Mouse (Mus musculus) forebrain, embryonic 10.5 days (tissue): Measurements from ENCODE around the gene Pfkfb2. TPM values are rescaled to one million over a fixed set of nuclear protein-coding genes. Genes with fewer than 3 reads are reported as not detected.

Experiments used
- DNase-seq: peaks from one replicate; pipeline ENCODE4 v3.0.0-alpha.2; 2017; ENCODE audit warnings: low spot score; ENCODE audit errors: extremely low spot score
- H3K27ac ChIP-seq: fragments of 300-500 bp; sonication (generic); 2 replicates; pipeline ENCODE4 v1.5.1; 2016; ENCODE audit warnings: mild to moderate bottlenecking
- H3K27me3 ChIP-seq: fragments of 300-500 bp; sonication (generic); 2 replicates; pipeline ENCODE4 v1.6.1; 2016; ENCODE audit warnings: mild to moderate bottlenecking; ENCODE audit not compliant: poor library complexity, severe bottlenecking
- H3K36me3 ChIP-seq: fragments of 300-500 bp; sonication (generic); replicated peaks from 2 replicates; pipeline ENCODE4 v1.6.1; 2016; ENCODE audit warnings: mild to moderate bottlenecking, moderate library complexity
- H3K4me1 ChIP-seq: fragments of 300-500 bp; sonication (generic); 2 replicates; pipeline ENCODE4 v1.6.1; 2016
- H3K4me3 ChIP-seq: fragments of 300-500 bp; sonication (generic); 2 replicates; pipeline ENCODE4 v1.5.1; 2016; ENCODE audit warnings: mild to moderate bottlenecking, moderate library complexity
- H3K9me3 ChIP-seq: fragments of 300-500 bp; sonication (generic); 2 replicates; pipeline ENCODE4 v1.6.1; 2016; ENCODE audit warnings: mild to moderate bottlenecking, moderate library complexity
- WGBS: fragments of 180-500 bp; shearing (Covaris S2); methylation state at CpG from one replicate; pipeline ENCODE4 v1.1.7; 2016; 5-methylcytosine and 5-hydroxymethylcytosine counted together
- polyA plus RNA-seq: library from polyadenylated mRNA; unstranded; fragments of >200 nt; fragmentation: Nextera tagmentation; extraction: Ambion mirVana; gene quantifications from 2 replicates; pipeline ENCODE4 v1.2.1, GENCODE M21; 2016

Gene Pfkfb2
- polyA plus RNA-seq, 1 experiment from 2014 or later: 5.7 TPM

GRCm38 (mm10) chr1:130733671-130734070, 4.6 kb upstream of the Pfkfb2 start:
- no peak for DNase-seq
- Histone ChIP-seq H3K4me3 (no peak overlapping the region), H3K27ac (no peak overlapping the region), H3K9me3 (no peaks in the 10 kb centered on the region), H3K4me1 (peaks cover 20% of the 10 kb centered on the region), H3K36me3 (no peaks in the 10 kb centered on the region), H3K27me3 (no peaks in the 10 kb centered on the region)
- 93% methylated on average over 4 of the region's 4 CpGs for WGBS

DNA sequence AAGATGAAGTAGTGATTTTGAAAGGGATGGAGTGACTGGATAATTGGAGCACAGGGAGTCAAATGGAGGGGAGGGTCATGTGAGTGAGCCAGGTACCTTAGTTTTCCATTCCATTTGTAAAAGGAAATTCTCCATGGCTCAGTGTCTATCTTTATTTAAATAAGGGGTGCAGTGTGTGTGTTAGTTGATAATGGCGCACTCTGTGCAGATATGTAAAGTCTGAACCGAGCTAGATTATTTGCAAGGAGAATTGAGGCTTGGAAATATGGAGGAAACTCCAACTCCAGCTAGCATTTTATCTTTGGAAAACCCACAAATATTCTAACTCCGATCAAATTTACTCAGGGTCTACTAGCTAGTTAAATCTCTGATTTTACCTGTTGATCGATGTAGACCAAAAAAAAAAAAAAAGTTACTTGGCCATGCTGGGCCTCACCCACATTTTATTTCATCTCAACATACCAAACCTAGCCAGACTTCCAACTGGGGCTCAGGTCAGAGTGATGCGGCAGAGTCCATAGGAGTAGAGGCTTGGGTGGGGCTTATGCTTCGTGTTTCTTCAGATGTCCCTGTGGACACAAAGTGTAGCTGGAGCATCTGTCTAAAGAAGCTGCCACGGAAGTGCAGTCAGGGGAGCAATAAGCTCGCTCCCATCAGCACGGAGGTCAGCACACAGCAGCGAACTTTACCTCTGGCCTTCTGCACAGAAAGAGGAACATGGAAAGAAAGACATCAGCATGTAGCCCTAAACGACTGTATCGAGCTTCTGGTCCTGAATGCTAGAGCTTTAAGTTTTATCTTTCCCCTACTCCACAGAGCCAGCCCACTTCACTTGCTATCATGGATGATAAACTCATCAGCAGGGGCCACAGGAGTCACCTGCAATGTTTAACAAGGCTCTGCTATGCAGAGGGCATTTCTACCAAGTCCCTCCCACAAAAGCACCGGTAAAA, 3.9 kb upstream of the Pfkfb2 start:
- H3K4me3 ChIP-seq: no peak overlapping the region
- H3K9me3 ChIP-seq: no peaks in the 10 kb centered on the region
- no peak for DNase-seq

GRCm38 (mm10) chr1:130731741-130732337, 2.8 kb upstream of the Pfkfb2 start, which contains the start of gene AA986860:
Gene AA986860, plus strand, starts transcription at chr1:130731976.
- Histone ChIP-seq H3K27me3 (no peaks in the 10 kb centered on the region), H3K4me3 (peak within 1 kb of the TSS; percentile 36), H3K4me1 (peaks cover 13% of the 10 kb centered on the region), H3K9me3 (no peaks in the 10 kb centered on the region), H3K36me3 (no peaks in the 10 kb centered on the region), H3K27ac (no peak within 1 kb of the TSS)
- DNase-seq: peak; percentile 46
- 5% methylated on average over 10 of the region's 10 CpGs for WGBS

More for the DNA sequence above, 3.9 kb upstream of the Pfkfb2 start:
- Histone ChIP-seq H3K36me3 (no peaks in the 10 kb centered on the region), H3K4me1 (peaks cover 20% of the 10 kb centered on the region), H3K27me3 (no peaks in the 10 kb centered on the region), H3K27ac (no peak overlapping the region)
- WGBS: 88% methylated on average over 13 of the region's 13 CpGs

GRCm38 (mm10) chr1:130728708-130729107, 345 bp downstream of the Pfkfb2 start:
- DNase-seq: no peak
- Histone ChIP-seq H3K27ac (no peak overlapping the region), H3K9me3 (no peaks in the 10 kb centered on the region), H3K4me1 (peaks cover 13% of the 10 kb centered on the region), H3K27me3 (no peaks in the 10 kb centered on the region), H3K36me3 (peaks cover 5% of the 10 kb centered on the region; the same call in 1 of the 2 replicates), H3K4me3 (no peak overlapping the region)
- 88% methylated on average over 3 of the region's 3 CpGs for WGBS

DNA sequence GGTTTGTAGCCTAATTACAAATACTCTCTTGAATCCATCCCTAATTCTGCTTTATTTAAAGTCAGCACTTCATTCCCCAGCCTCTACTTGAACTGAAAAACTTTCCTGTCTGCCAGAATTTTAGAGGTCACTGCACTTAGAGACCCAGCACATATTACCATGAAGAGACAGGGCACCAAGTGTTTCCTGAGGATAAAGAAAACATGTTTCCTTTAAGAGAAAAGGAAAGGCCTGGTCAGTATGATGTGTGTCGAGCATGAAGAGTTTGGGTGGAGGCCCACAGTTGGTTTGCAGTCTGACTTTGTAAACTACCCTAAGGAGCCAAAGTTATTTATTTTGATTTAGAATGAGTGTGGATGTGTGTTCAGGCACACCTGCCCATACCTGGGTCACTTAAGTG, 983 bp downstream of the Pfkfb2 start:
- H3K27me3 ChIP-seq: no peaks in the 10 kb centered on the region
- no peak overlapping the region for H3K27ac ChIP-seq
- H3K4me1 ChIP-seq: peaks cover 13% of the 10 kb centered on the region
- H3K36me3 ChIP-seq: peaks cover 10% of the 10 kb centered on the region; the same call in 1 of the 2 replicates
- DNase-seq: no peak
- H3K4me3 ChIP-seq: no peak overlapping the region
- H3K9me3 ChIP-seq: no peaks in the 10 kb centered on the region
- 67% methylated on average over 1 of the region's 1 CpGs for WGBS

- no peaks in the 10 kb centered on the region for H3K27me3 ChIP-seq
- peaks cover 4% of the 10 kb centered on the region for H3K4me1 ChIP-seq
- no peak for DNase-seq
- 92% methylated on average over 2 of the region's 2 CpGs for WGBS
- no peaks in the 10 kb centered on the region for H3K9me3 ChIP-seq
- H3K4me3 ChIP-seq: no peak overlapping the region
- peaks cover 14% of the 10 kb centered on the region; the same call in 1 of the 2 replicates for H3K36me3 ChIP-seq
- H3K27ac ChIP-seq: no peak overlapping the region
These were observed 2.7 kb downstream of the Pfkfb2 start for GRCm38 (mm10) chr1:130726396-130726795.

DNA sequence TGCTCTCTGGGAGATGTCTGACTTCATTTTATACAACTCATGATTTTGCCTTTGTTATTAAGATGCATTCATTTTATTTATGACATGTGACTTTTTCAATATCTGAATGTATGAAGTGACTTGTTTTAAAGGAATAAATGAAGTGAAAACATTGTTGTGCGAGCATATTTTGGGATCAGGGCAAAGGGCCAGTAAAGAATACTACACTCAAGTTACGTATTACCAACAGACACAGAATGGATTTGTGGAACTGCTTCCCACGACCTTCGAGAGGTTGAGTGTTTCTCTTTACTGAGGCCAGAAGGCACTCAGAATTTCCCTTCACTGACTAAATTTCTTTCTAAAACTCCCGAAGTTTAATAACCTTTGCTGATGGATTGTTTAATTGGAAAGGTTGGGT, 4.8 kb downstream of the Pfkfb2 start:
- Histone ChIP-seq H3K4me3 (no peak overlapping the region), H3K9me3 (no peaks in the 10 kb centered on the region), H3K36me3 (peaks cover 28% of the 10 kb centered on the region), H3K27me3 (no peaks in the 10 kb centered on the region), H3K4me1 (no peaks in the 10 kb centered on the region; the same call in 1 of the 2 replicates), H3K27ac (no peak overlapping the region)
- no peak for DNase-seq
- WGBS: 92% methylated on average over 5 of the region's 5 CpGs

DNA sequence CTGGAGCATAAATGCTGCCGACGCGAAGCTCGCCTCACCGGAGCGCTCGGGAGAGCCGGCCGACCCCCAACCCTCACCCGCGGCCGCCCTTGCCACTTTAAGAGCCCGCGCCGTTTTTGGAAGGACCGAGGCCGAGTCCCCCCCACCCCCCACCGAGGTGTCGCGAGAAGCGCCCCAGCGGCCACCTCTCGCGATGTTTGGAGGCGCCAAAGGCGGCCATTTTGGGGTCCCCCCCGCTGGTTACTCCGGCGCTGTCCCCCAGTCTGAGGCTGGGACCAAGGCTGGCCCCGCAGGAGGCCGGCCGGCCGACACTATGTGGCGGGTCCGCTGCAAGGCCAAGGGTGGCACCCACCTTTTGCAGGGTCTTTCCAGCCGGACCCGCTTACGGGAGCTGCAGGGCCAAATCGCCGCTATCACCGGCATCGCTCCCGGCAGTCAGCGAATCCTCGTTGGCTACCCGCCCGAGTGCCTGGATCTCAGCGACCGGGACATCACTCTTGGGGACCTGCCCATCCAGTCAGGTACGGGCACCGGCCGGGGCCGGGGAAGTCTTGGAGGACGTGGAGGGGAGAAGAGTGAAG, 11.7 kb downstream of the Pfkfb2 start, which contains the start of gene Yod1:
TSS of gene Yod1 (plus strand) at position 37 of the 581 bp plus-strand sequence.
- Histone ChIP-seq H3K9me3 (no peaks in the 10 kb centered on the region), H3K4me3 (peak within 1 kb of the TSS; percentile 79), H3K4me1 (peaks cover 30% of the 10 kb centered on the region), H3K27ac (peak within 1 kb of the TSS; percentile 92), H3K36me3 (peaks cover 24% of the 10 kb centered on the region), H3K27me3 (peaks cover 19% of the 10 kb centered on the region)
- under 1% methylated on average over 54 of the region's 54 CpGs for WGBS
- DNase-seq: peak; percentile 87

- H3K27me3 ChIP-seq: peaks cover 19% of the 10 kb centered on the region
- no peaks in the 10 kb centered on the region for H3K9me3 ChIP-seq
- H3K4me3 ChIP-seq: peak overlapping the region; percentile 79
- under 1% methylated on average over 42 of the region's 42 CpGs for WGBS
- peak; percentile 35 for DNase-seq
- peak overlapping the region; percentile 92 for H3K27ac ChIP-seq
- H3K36me3 ChIP-seq: peaks cover 20% of the 10 kb centered on the region
- peaks cover 30% of the 10 kb centered on the region for H3K4me1 ChIP-seq
These were observed 12.4 kb downstream of the Pfkfb2 start for GRCm38 (mm10) chr1:130716513-130717290.

DNA sequence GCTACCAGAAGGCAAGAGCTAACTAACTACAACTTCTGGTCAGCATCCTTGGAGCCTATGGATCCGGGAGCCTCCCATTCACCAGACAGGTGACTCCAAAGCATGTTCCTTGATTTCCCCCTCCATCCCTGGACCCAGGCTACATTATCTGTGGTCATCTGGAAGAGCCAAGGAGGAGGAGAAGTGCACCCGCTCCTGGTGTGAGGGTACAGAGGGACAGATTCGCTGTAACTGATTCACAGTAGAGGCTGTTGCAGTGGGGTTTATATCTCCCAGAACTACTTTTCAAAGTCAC, 12.9 kb downstream of the Pfkfb2 start:
- H3K4me3 ChIP-seq: peak overlapping the region; percentile 79
- H3K36me3 ChIP-seq: peaks cover 20% of the 10 kb centered on the region
- H3K9me3 ChIP-seq: no peaks in the 10 kb centered on the region
- H3K27ac ChIP-seq: peak overlapping the region; percentile 92
- WGBS: 2% methylated on average over 3 of the region's 3 CpGs
- H3K27me3 ChIP-seq: peaks cover 19% of the 10 kb centered on the region
- peaks cover 30% of the 10 kb centered on the region for H3K4me1 ChIP-seq
- DNase-seq: no peak

DNA sequence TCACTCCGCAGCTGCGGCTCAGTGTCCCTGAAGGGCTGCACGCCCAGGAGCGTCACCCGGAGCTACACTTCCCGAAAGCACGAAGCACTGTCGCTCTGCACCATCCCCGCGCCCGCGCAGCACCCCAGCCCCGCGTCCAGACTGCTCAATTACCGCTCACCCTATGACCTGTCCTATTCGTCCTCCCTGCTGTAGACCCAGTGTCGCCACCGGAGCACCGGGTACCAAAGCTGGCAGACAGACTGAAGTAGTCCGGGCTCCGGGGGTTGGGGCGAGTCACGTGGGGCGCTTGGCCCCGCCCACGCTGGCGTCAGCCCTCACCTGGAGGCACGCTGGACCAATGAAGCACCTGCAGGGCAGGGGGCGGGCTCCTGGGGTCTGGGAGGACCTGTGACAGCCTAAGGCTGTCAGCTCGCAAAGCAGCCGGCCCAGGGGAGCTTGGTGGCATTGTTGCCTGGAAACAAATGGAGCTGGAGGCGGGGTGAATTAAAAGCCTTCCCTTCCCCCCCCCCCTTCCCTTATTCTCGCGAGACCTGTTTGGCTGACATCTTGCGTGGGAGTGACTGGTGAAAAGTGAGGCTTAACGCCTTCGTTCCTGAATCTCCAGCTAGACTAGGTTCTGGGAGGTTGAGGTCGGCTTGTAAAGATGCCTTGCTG, 13.4 kb downstream of the Pfkfb2 start, which contains the start of gene Gm29427:
TSS of gene Gm29427 (minus strand) at position 239 of the 657 bp plus-strand sequence.
- H3K27me3 ChIP-seq: peaks cover 19% of the 10 kb centered on the region
- no peaks in the 10 kb centered on the region for H3K9me3 ChIP-seq
- H3K27ac ChIP-seq: peak within 1 kb of the TSS; percentile 92
- H3K36me3 ChIP-seq: peaks cover 18% of the 10 kb centered on the region
- under 1% methylated on average over 38 of the region's 38 CpGs for WGBS
- peaks cover 30% of the 10 kb centered on the region for H3K4me1 ChIP-seq
- peak within 1 kb of the TSS; percentile 79 for H3K4me3 ChIP-seq
- DNase-seq: peak; percentile 86

DNA sequence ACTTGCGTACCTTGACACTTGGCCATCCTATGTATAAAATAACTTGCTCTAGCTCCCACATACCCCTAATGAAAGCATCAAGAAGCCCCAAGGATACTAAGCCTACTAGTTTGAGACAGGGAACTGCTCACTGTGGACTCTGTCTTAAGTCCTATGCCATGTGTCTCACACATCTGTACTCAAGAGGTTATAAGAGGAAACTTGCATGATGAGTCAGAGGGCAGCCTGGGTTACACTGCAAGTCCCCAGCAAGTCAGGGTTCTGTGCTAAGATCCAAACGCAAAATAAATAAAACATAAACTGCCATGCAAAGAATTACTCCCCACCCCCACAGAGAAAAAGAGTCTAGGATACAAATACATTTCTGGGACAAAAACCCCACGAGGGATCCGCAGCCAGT, 15.0 kb downstream of the Pfkfb2 start:
- Histone ChIP-seq H3K36me3 (peaks cover 8% of the 10 kb centered on the region), H3K9me3 (no peaks in the 10 kb centered on the region), H3K4me3 (no peak overlapping the region), H3K27me3 (peaks cover 19% of the 10 kb centered on the region), H3K27ac (no peak overlapping the region), H3K4me1 (peaks cover 28% of the 10 kb centered on the region)
- WGBS: 85% methylated on average over 4 of the region's 4 CpGs
- DNase-seq: no peak
